Mouse (Mus musculus): Measurements from ENCODE around the gene Arhgap10. TPM values are rescaled to one million over a fixed set of nuclear protein-coding genes. Genes with fewer than 3 reads are reported as not detected.

The Arhgap10 gene
- total and polyA plus RNA-seq, 2 experiments from 2014 or later, result 23.6 to 33.3 TPM

DNA sequence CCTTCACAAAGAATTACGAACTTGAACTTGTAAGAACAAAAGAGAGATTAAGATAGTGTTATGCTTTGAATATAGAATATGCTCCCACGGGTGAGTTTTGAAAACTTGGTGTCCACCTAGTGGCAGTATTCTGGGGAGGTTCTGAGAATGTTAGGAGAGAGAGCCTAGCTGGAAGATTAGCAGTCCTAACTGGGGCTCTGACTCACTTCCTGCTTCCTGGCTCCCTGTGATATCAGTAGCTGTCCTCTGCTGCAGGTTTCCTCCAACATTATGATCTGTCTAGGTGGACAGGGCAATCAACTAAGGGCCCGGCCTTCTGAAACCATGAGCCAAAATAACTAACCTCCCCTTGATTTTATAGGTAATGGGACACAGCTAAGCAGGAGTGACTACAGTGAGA is 233.3 kb downstream of the Arhgap10 start:
- 72% methylated on average over 3 of the region's 3 CpGs for WGBS
- DNase-seq (ENCODE audit: low spot score) (no peak), ATAC-seq (ENCODE audit: insufficient read depth, low read depth) (no peak)
- Histone ChIP-seq H3K27ac (ENCODE audit: low read depth) (no peak overlapping the region), H3K4me2 (ENCODE audit: low read depth, low read length) (no peak overlapping the region), H3K4me1 (ENCODE audit: control insufficient read depth, insufficient read depth) (no peaks in the 10 kb centered on the region), H3K4me3 (ENCODE audit: low read depth, low read length) (no peak overlapping the region), H3K36me3 (replicated peaks; ENCODE audit: control insufficient read depth, insufficient read depth, low read length) (no peaks in the 10 kb centered on the region), H3K9ac (replicated peaks; ENCODE audit: low read depth, low read length) (no peak overlapping the region), H3K27me3 (ENCODE audit: control insufficient read depth, insufficient read depth, low read length) (no peaks in the 10 kb centered on the region), H3K9me3 (replicated peaks; ENCODE audit: control insufficient read depth, low read length) (no peaks in the 10 kb centered on the region)
- no peak for TF ChIP-seq CTCF (IDR thresholded peaks at IDR 0.05; ENCODE audit: low read depth)
- TF ChIP-seq EP300 (IDR thresholded peaks at IDR 0.05; ENCODE audit: low read depth), result no peak

DNA sequence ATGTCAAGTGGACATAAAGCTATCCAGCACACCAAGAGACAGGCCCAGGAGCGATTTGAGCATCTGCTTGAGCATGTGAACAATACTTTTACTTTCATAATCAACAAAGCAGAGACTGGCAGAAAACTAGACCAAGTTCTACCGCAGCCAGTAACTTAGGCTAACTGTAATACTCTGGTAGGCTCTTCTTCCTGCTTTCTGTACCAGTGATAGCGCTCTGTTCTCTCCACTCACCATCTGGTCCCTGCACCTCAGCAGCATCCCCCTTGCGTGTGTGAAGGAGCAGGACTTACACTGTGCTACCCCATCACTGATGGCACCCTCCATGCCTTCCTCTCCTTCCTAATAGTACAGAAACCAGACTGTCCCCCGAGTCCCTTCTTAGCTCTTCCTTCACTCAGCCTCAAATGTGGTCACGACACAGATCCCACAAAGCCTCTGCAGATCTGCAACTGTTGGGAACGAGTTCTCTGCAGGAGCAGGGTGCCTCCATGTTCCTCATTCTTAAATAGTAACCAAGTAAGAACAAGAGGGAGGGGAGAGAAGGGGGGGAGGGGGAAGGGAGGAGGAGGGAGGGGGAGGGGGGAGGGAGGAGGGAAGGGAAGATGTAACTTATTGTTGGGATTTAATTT is 235.0 kb downstream of the Arhgap10 start:
- no peaks in the 10 kb centered on the region for H3K4me1 ChIP-seq (ENCODE audit: control insufficient read depth, insufficient read depth)
- no peaks in the 10 kb centered on the region for H3K36me3 ChIP-seq (replicated peaks; ENCODE audit: control insufficient read depth, insufficient read depth, low read length)
- DNase-seq (ENCODE audit: low spot score) (no peak), ATAC-seq (ENCODE audit: insufficient read depth, low read depth) (no peak)
- no peaks in the 10 kb centered on the region for H3K9me3 ChIP-seq (replicated peaks; ENCODE audit: control insufficient read depth, low read length)
- H3K4me3 ChIP-seq (ENCODE audit: low read depth, low read length), result no peak overlapping the region
- no peak overlapping the region for H3K9ac ChIP-seq (replicated peaks; ENCODE audit: low read depth, low read length)
- H3K27ac ChIP-seq (ENCODE audit: low read depth), result no peak overlapping the region; the same call in 1 of the 2 replicates
- WGBS, result 80% methylated on average over 7 of the region's 7 CpGs
- no peaks in the 10 kb centered on the region for H3K27me3 ChIP-seq (ENCODE audit: control insufficient read depth, insufficient read depth, low read length)
- H3K4me2 ChIP-seq (ENCODE audit: low read depth, low read length), result no peak overlapping the region
- TF ChIP-seq CTCF (IDR thresholded peaks at IDR 0.05; ENCODE audit: low read depth) (no peak), EP300 (IDR thresholded peaks at IDR 0.05; ENCODE audit: low read depth) (no peak)

DNA sequence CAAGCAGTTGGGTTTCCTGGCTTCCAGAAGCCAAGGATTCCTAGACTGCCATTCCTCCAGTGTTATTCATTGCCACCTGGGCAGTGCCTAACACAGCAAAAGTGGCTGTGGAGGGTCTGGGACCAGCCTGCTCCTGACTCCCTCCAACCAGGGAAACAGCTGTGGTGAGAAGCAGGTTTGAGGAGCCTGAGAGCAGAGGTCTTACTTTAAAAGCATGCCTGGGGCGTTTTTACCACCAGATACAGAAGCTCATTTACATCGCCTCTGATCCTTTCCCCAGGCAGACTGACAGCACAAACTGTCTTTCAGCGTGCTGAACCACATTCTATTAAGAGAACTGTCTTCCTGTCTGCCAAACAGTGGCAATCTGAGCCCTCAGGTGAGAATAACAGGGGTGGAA is 237.8 kb downstream of the Arhgap10 start:
- no peak for DNase-seq (ENCODE audit: low spot score)
- H3K36me3 ChIP-seq (replicated peaks; ENCODE audit: control insufficient read depth, insufficient read depth, low read length), result 0 out of 2 replicates have a peak, but pooled peaks cover 9% of the 10 kb centered on the region
- no peak overlapping the region for H3K4me2 ChIP-seq (ENCODE audit: low read depth, low read length)
- 47% methylated on average over 3 of the region's 3 CpGs for WGBS
- H3K9ac ChIP-seq (replicated peaks; ENCODE audit: low read depth, low read length), result no peak overlapping the region
- TF ChIP-seq EP300 (IDR thresholded peaks at IDR 0.05; ENCODE audit: low read depth), result no peak
- no peak for TF ChIP-seq CTCF (IDR thresholded peaks at IDR 0.05; ENCODE audit: low read depth)
- no peaks in the 10 kb centered on the region for H3K27me3 ChIP-seq (ENCODE audit: control insufficient read depth, insufficient read depth, low read length)
- no peak overlapping the region for H3K27ac ChIP-seq (ENCODE audit: low read depth)
- ATAC-seq (ENCODE audit: insufficient read depth, low read depth), result no peak
- H3K4me1 ChIP-seq (ENCODE audit: control insufficient read depth, insufficient read depth), result peaks cover 12% of the 10 kb centered on the region; the same call in 1 of the 2 replicates
- no peak overlapping the region for H3K4me3 ChIP-seq (ENCODE audit: low read depth, low read length)
- H3K9me3 ChIP-seq (replicated peaks; ENCODE audit: control insufficient read depth, low read length), result no peaks in the 10 kb centered on the region

DNA sequence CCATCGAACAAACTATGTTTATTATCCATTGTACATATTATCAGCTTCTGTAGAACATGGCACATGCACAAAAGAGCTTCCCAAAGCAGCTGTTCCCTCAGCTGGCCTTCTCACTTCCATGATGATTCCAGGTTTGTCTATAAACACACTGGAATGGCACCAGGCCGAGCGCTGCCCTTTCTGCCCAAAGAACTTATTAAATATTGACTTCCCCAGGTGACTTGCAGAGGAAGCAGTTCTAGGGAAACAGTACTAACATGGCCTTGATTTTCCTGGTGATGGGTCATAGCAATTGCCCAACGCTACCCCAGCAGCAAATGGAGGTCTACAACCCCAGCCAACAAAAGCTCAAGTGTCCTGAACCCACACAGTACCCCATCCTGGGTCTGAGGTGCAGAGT is 239.5 kb downstream of the Arhgap10 start:
- H3K4me1 ChIP-seq (ENCODE audit: control insufficient read depth, insufficient read depth), result peaks cover 12% of the 10 kb centered on the region; the same call in 1 of the 2 replicates
- DNase-seq (ENCODE audit: low spot score) (no peak), ATAC-seq (ENCODE audit: insufficient read depth, low read depth) (no peak)
- no peak overlapping the region for H3K9ac ChIP-seq (replicated peaks; ENCODE audit: low read depth, low read length)
- H3K27me3 ChIP-seq (ENCODE audit: control insufficient read depth, insufficient read depth, low read length), result no peaks in the 10 kb centered on the region
- no peak overlapping the region for H3K27ac ChIP-seq (ENCODE audit: low read depth)
- TF ChIP-seq EP300 (IDR thresholded peaks at IDR 0.05; ENCODE audit: low read depth), result no peak
- TF ChIP-seq CTCF (IDR thresholded peaks at IDR 0.05; ENCODE audit: low read depth), result no peak
- H3K9me3 ChIP-seq (replicated peaks; ENCODE audit: control insufficient read depth, low read length), result no peaks in the 10 kb centered on the region
- H3K4me3 ChIP-seq (ENCODE audit: low read depth, low read length), result no peak overlapping the region
- peaks cover 9% of the 10 kb centered on the region; the same call in 1 of the 2 replicates for H3K36me3 ChIP-seq (replicated peaks; ENCODE audit: control insufficient read depth, insufficient read depth, low read length)
- 93% methylated on average over 4 of the region's 4 CpGs for WGBS
- no peak overlapping the region for H3K4me2 ChIP-seq (ENCODE audit: low read depth, low read length)

DNA sequence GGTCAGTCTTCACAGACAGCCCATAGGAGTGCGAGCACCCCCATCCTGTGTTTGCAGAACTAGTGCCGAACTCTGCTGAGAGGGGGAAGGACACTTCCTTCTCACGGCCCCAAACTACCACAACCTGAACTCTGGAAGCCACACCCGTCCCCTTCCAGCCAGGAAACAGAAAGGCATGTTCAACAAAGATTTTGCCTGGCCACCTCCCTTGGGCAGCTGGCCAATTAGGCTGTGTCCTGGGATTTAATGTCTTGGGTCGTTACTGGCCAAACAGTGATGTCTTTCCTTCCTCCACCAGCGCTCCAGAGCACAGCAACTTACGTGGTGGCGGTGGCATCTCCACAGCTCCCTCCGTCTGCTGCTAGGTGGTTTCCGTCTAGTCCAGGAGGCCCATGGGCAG is 240.9 kb downstream of the Arhgap10 start:
- no peaks in the 10 kb centered on the region for H3K9me3 ChIP-seq (replicated peaks; ENCODE audit: control insufficient read depth, low read length)
- peak overlapping the region; percentile 3; the same call in 1 of the 2 replicates for H3K27ac ChIP-seq (ENCODE audit: low read depth)
- peak; percentile 55; the same call in 1 of the 2 replicates for ATAC-seq (ENCODE audit: insufficient read depth, low read depth)
- H3K4me3 ChIP-seq (ENCODE audit: low read depth, low read length), result no peak overlapping the region
- H3K4me2 ChIP-seq (ENCODE audit: low read depth, low read length), result peak overlapping the region; percentile 10; the same call in 1 of the 2 replicates
- H3K36me3 ChIP-seq (replicated peaks; ENCODE audit: control insufficient read depth, insufficient read depth, low read length), result peaks cover 11% of the 10 kb centered on the region; the same call in 1 of the 2 replicates
- no peak for DNase-seq (ENCODE audit: low spot score)
- TF ChIP-seq CTCF (IDR thresholded peaks at IDR 0.05; ENCODE audit: low read depth) (no peak), EP300 (IDR thresholded peaks at IDR 0.05; ENCODE audit: low read depth) (no peak)
- 67% methylated on average over 10 of the region's 10 CpGs for WGBS
- H3K4me1 ChIP-seq (ENCODE audit: control insufficient read depth, insufficient read depth), result peaks cover 12% of the 10 kb centered on the region; the same call in 1 of the 2 replicates
- no peaks in the 10 kb centered on the region for H3K27me3 ChIP-seq (ENCODE audit: control insufficient read depth, insufficient read depth, low read length)
- H3K9ac ChIP-seq (replicated peaks; ENCODE audit: low read depth, low read length), result no peak overlapping the region

DNA sequence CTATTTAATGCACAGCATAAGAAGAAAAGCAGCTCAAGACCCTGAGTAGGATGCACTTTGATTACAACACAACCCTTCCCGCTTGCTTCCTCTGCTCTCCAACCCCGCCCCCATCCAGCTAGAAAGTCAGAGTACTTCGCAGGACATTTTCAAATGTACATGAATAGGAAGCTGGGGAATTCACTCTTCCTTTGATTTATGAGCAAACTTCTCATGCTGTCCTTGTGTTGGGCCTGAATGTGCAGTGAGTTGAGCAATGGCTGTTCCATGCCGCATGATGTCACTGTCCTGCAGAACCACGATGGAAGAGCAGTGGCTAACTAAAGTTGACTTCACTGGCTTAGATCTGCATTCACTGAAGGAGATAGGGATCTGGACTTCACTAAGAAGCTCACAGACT is 242.2 kb downstream of the Arhgap10 start:
- Histone ChIP-seq H3K27me3 (ENCODE audit: control insufficient read depth, insufficient read depth, low read length) (no peaks in the 10 kb centered on the region), H3K36me3 (replicated peaks; ENCODE audit: control insufficient read depth, insufficient read depth, low read length) (peaks cover 20% of the 10 kb centered on the region), H3K9ac (replicated peaks; ENCODE audit: low read depth, low read length) (no peak overlapping the region), H3K9me3 (replicated peaks; ENCODE audit: control insufficient read depth, low read length) (no peaks in the 10 kb centered on the region), H3K4me1 (ENCODE audit: control insufficient read depth, insufficient read depth) (peaks cover 12% of the 10 kb centered on the region; the same call in 1 of the 2 replicates), H3K4me2 (ENCODE audit: low read depth, low read length) (no peak overlapping the region), H3K4me3 (ENCODE audit: low read depth, low read length) (no peak overlapping the region), H3K27ac (ENCODE audit: low read depth) (no peak overlapping the region)
- WGBS, result 82% methylated on average over 5 of the region's 5 CpGs
- no peak for TF ChIP-seq CTCF (IDR thresholded peaks at IDR 0.05; ENCODE audit: low read depth)
- TF ChIP-seq EP300 (IDR thresholded peaks at IDR 0.05; ENCODE audit: low read depth), result no peak
- ATAC-seq (ENCODE audit: insufficient read depth, low read depth), result no peak
- no peak for DNase-seq (ENCODE audit: low spot score)

Measured in heart, postnatal 0 days (tissue).